Mouse (Mus musculus) lung, embryonic 16.5 days (tissue): ENCODE measurements at regions not wholly inside any gene's neighbourhood (a gene's known extent, or its start where the extent isn't known, plus 50 kb on each side); places are given as distances from the start of the nearest gene placed in this dataset.
A peak's percentile ranks its signal among the peaks of the same experiment; 100 is the strongest.

Experiments used
- ATAC-seq: fragments of 200-750 bp; cut with Nextera tagmentation; 2 replicates; pipeline ENCODE4 v1.8.0; 2017; ENCODE audit warnings: low read depth, mild to moderate bottlenecking, moderate library complexity
- H3K27ac ChIP-seq: fragments of 300-500 bp; sonication (generic); 2 replicates; pipeline ENCODE4 v1.5.1; 2014; ENCODE audit warnings: mild to moderate bottlenecking, control low read depth, low read length
- H3K27me3 ChIP-seq: fragments of 300-500 bp; sonication (generic); 2 replicates; pipeline ENCODE4 v1.6.1; 2014; ENCODE audit warnings: low read depth, low read length, mixed read lengths; ENCODE audit not compliant: control insufficient read depth, insufficient read depth
- H3K36me3 ChIP-seq: fragments of 300-500 bp; sonication (generic); 2 replicates; pipeline ENCODE4 v1.6.1; 2014; ENCODE audit warnings: low read length; ENCODE audit not compliant: control insufficient read depth, insufficient read depth
- H3K4me1 ChIP-seq: fragments of 300-500 bp; sonication (generic); replicated peaks from 2 replicates; pipeline ENCODE4 v1.6.1; 2014; ENCODE audit warnings: low read length, mixed read lengths; ENCODE audit not compliant: control insufficient read depth, insufficient read depth
- H3K4me2 ChIP-seq: fragments of 300-500 bp; sonication (generic); 2 replicates; pipeline ENCODE4 v1.6.1; 2014; ENCODE audit warnings: low read depth, low read length, control low read depth
- H3K4me3 ChIP-seq: fragments of 300-500 bp; sonication (generic); 2 replicates; pipeline ENCODE4 v1.5.1; 2014; ENCODE audit warnings: mild to moderate bottlenecking, low read length, control low read depth
- H3K9ac ChIP-seq: fragments of 300-500 bp; sonication (generic); 2 replicates; pipeline ENCODE4 v1.6.1; 2014; ENCODE audit warnings: low read length, control low read depth
- H3K9me3 ChIP-seq: fragments of 300-500 bp; sonication (generic); 2 replicates; pipeline ENCODE4 v1.6.1; 2016; ENCODE audit warnings: low read length; ENCODE audit not compliant: control insufficient read depth
- WGBS: fragments of 180-500 bp; shearing (Covaris S2); extraction: QIAGEN DNeasy Blood & Tissue Kit; methylation state at CpG from one replicate; pipeline ENCODE4 v1.1.7; 2014; 5-methylcytosine and 5-hydroxymethylcytosine counted together

- H3K9me3 ChIP-seq: no peaks in the 10 kb centered on the region
- H3K4me2 ChIP-seq: no peak overlapping the region
- H3K4me1 ChIP-seq: no peaks in the 10 kb centered on the region
- no peak overlapping the region for H3K9ac ChIP-seq
- no peaks in the 10 kb centered on the region for H3K36me3 ChIP-seq
- WGBS: 35% methylated on average over 1 of the region's 1 CpGs
- no peak overlapping the region for H3K4me3 ChIP-seq
- ATAC-seq: peak; percentile 51; the same call in 1 of the 2 replicates
- no peak overlapping the region for H3K27ac ChIP-seq
- H3K27me3 ChIP-seq: no peaks in the 10 kb centered on the region
Measured at GRCm38 (mm10) chrX:169554359-169554758, 130.6 kb upstream of the Mid1 start.

- ATAC-seq: peak; percentile 62
- WGBS: 50% methylated on average over 1 of the region's 1 CpGs
Measured at GRCm38 (mm10) chrX:169552851-169553250, 132.1 kb upstream of the Mid1 start.

GRCm38 (mm10) chrX:169544037-169544436 lies 141.0 kb upstream of the Mid1 start:
- no peaks in the 10 kb centered on the region for H3K9me3 ChIP-seq
- H3K27ac ChIP-seq: no peak overlapping the region
- ATAC-seq: no peak
- H3K4me2 ChIP-seq: no peak overlapping the region
- H3K36me3 ChIP-seq: no peaks in the 10 kb centered on the region
- H3K9ac ChIP-seq: no peak overlapping the region
- no peaks in the 10 kb centered on the region for H3K27me3 ChIP-seq
- H3K4me3 ChIP-seq: no peak overlapping the region
- no peaks in the 10 kb centered on the region for H3K4me1 ChIP-seq
- 79% methylated on average over 3 of the region's 3 CpGs for WGBS

More at GRCm38 (mm10) chrX:169552851-169553250, 132.1 kb upstream of the Mid1 start:
- H3K4me2 ChIP-seq: no peak overlapping the region
- H3K27me3 ChIP-seq: no peaks in the 10 kb centered on the region
- no peak overlapping the region for H3K9ac ChIP-seq
- H3K4me1 ChIP-seq: no peaks in the 10 kb centered on the region
- no peak overlapping the region for H3K4me3 ChIP-seq
- no peaks in the 10 kb centered on the region for H3K9me3 ChIP-seq
- H3K27ac ChIP-seq: no peak overlapping the region
- H3K36me3 ChIP-seq: no peaks in the 10 kb centered on the region

- Histone ChIP-seq H3K36me3 (no peaks in the 10 kb centered on the region), H3K27ac (no peak overlapping the region), H3K9ac (no peak overlapping the region), H3K9me3 (no peaks in the 10 kb centered on the region), H3K4me2 (no peak overlapping the region), H3K4me1 (no peaks in the 10 kb centered on the region), H3K4me3 (no peak overlapping the region), H3K27me3 (no peaks in the 10 kb centered on the region)
- no peak for ATAC-seq
Measured at GRCm38 (mm10) chrX:169508229-169508628, 176.8 kb upstream of the Mid1 start.

GRCm38 (mm10) chrX:169493577-169493976 lies 173.4 kb upstream of the Hccs start:
- Histone ChIP-seq H3K27ac (no peak overlapping the region), H3K27me3 (no peaks in the 10 kb centered on the region), H3K4me1 (no peaks in the 10 kb centered on the region), H3K9me3 (no peaks in the 10 kb centered on the region), H3K9ac (no peak overlapping the region), H3K36me3 (no peaks in the 10 kb centered on the region), H3K4me2 (no peak overlapping the region), H3K4me3 (no peak overlapping the region)
- WGBS: 29% methylated on average over 1 of the region's 1 CpGs
- ATAC-seq: no peak

GRCm38 (mm10) chrX:169473518-169473917 lies 153.3 kb upstream of the Hccs start:
- no peak for ATAC-seq
- no peak overlapping the region for H3K27ac ChIP-seq
- no peak overlapping the region for H3K4me2 ChIP-seq
- no peak overlapping the region for H3K4me3 ChIP-seq
- no peaks in the 10 kb centered on the region for H3K9me3 ChIP-seq
- no peaks in the 10 kb centered on the region for H3K36me3 ChIP-seq
- no peak overlapping the region for H3K9ac ChIP-seq
- no peaks in the 10 kb centered on the region for H3K27me3 ChIP-seq
- WGBS: 74% methylated on average over 2 of the region's 2 CpGs
- H3K4me1 ChIP-seq: no peaks in the 10 kb centered on the region

- Histone ChIP-seq H3K9me3 (no peaks in the 10 kb centered on the region), H3K27me3 (no peaks in the 10 kb centered on the region), H3K36me3 (no peaks in the 10 kb centered on the region), H3K4me3 (no peak overlapping the region), H3K27ac (no peak overlapping the region), H3K9ac (no peak overlapping the region), H3K4me1 (no peaks in the 10 kb centered on the region), H3K4me2 (no peak overlapping the region)
- no peak for ATAC-seq
- WGBS: 64% methylated on average over 2 of the region's 2 CpGs
Measured at GRCm38 (mm10) chrX:169470715-169471114, 150.5 kb upstream of the Hccs start.

GRCm38 (mm10) chrX:169450159-169450558 lies 130.0 kb upstream of the Hccs start:
- Histone ChIP-seq H3K4me3 (no peak overlapping the region), H3K9me3 (no peaks in the 10 kb centered on the region), H3K36me3 (no peaks in the 10 kb centered on the region), H3K4me2 (no peak overlapping the region), H3K9ac (no peak overlapping the region), H3K27ac (no peak overlapping the region), H3K4me1 (no peaks in the 10 kb centered on the region), H3K27me3 (no peaks in the 10 kb centered on the region)
- 53% methylated on average over 3 of the region's 3 CpGs for WGBS
- no peak for ATAC-seq

- no peaks in the 10 kb centered on the region for H3K4me1 ChIP-seq
- no peak overlapping the region for H3K9ac ChIP-seq
- H3K4me2 ChIP-seq: no peak overlapping the region
- peak; percentile 57 for ATAC-seq
- no peak overlapping the region for H3K4me3 ChIP-seq
- H3K27me3 ChIP-seq: no peaks in the 10 kb centered on the region
- no peaks in the 10 kb centered on the region for H3K9me3 ChIP-seq
- no peak overlapping the region for H3K27ac ChIP-seq
- H3K36me3 ChIP-seq: no peaks in the 10 kb centered on the region
Measured at GRCm38 (mm10) chrX:169439546-169439945, 119.4 kb upstream of the Hccs start.

- Histone ChIP-seq H3K9ac (no peak overlapping the region), H3K4me2 (no peak overlapping the region), H3K4me1 (no peaks in the 10 kb centered on the region), H3K4me3 (no peak overlapping the region), H3K27ac (no peak overlapping the region), H3K27me3 (no peaks in the 10 kb centered on the region), H3K9me3 (no peaks in the 10 kb centered on the region), H3K36me3 (no peaks in the 10 kb centered on the region)
- ATAC-seq: no peak
- 58% methylated on average over 1 of the region's 1 CpGs for WGBS
Measured at GRCm38 (mm10) chrX:169438626-169439025, 118.5 kb upstream of the Hccs start.
